Mouse (Mus musculus) ES-E14 (cell line): ENCODE data around the gene Lmf2.

Experiments
- MAFK ChIP-seq: IDR thresholded peaks from 2 replicates; pipeline ENCODE4 v1.6.1; 2014; ENCODE audit warnings: mild to moderate bottlenecking, low read depth, low read length, inconsistent platforms; ENCODE audit not compliant: insufficient read depth
- ZC3H11A ChIP-seq: IDR thresholded peaks from 2 replicates; pipeline ENCODE4 v1.6.1; 2012; ENCODE audit warnings: low read depth, mild to moderate bottlenecking, inconsistent platforms, low read length, borderline replicate concordance

GRCm38 (mm10) chr15:89321264-89321663 lies 34.2 kb downstream of the Lmf2 start:
- TF ChIP-seq MAFK (no peak), ZC3H11A (no peak)
